Mouse (Mus musculus) spleen, adult 2 months (tissue): Measurements from ENCODE around the gene Adamts16.

Experiments
- CTCF ChIP-seq: fragments of 200-500 bp; IDR thresholded peaks from 2 replicates; pipeline ENCODE4 v1.5.1; 2011; ENCODE audit warnings: mild to moderate bottlenecking, inconsistent platforms; ENCODE audit not compliant: insufficient read depth, insufficient read length, insufficient replicate concordance; ENCODE audit errors: extremely low read depth
- POLR2A ChIP-seq: fragments of 200-500 bp; IDR thresholded peaks from 2 replicates; pipeline ENCODE4 v1.6.1; 2011; ENCODE audit warnings: low read depth, low read length, inconsistent platforms

DNA sequence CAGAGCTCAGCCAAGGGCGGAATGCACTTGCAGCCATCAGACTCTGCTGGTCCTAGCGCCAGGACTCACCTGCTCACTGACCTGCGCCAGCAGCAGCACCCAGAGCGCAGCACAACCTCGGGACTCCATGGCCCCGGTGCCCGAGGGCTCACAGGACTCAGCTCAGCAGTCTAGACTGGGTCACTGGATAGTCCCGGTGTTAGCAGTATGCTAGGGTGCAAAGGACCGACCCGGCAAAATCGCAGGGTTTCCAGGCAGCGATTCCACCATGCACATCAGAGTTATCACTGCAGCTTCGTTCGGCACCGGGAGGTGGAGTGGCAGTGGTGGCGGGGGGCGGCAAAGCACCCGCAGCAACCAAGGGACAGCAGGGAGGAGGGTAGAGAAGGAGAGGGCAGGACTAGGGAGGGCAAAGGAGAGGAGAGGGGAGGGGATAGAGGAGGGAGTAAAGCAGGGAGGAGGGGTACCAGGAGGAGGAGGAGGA, at the start of gene Adamts16:
- TF ChIP-seq POLR2A (no peak), CTCF (no peak)
